Mouse (Mus musculus): ENCODE measurements around the gene Gm20388.

DNA sequence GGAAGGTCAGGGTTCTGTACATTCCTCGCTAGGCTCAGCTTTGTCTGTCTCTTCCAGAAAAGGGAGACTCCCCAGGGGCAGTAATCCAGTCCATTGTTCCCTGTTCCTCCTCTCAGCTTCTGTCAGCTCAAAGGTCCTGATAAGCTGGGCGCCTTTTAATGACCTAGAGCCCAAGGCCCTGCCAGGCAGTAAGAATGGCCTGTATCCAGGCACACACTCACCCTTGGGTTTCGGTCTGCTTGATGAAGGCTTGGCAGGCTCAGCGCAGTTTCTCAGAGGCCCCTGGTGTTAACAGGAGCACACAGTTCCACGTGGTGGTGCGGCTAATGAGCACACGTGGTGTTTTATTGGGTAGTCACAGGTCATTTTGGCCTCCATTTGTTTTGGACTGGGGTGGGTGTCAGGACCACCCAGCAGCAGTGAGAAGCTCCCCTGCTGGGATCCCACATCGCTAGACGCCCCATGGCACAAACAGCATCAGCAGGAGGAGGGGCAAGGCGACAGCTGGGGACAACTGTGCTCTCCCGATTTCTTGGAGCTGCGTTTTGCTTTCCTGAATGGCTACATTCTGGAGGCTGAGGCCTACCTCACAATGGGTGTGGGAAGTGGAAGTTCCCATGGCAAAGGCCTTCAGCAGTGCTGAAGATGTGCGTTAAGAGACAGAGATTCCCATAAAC, 3805.4 kb downstream of the Gm20388 start:
- TF ChIP-seq POLR2A (IDR thresholded peaks at IDR 0.05; ENCODE audit: extremely low read depth, insufficient read depth, low read length), result no peak
- TF ChIP-seq CTCF (IDR thresholded peaks at IDR 0.05; ENCODE audit: extremely low read depth, insufficient read depth, low read length), result no peak

Data from cortical plate, adult 2 months (tissue).